Mouse (Mus musculus) adrenal gland, adult 2 months (tissue): ENCODE measurements around the gene Otx2. TPM values are rescaled to one million over a fixed set of nuclear protein-coding genes. Genes with fewer than 3 reads are reported as not detected.
A peak's percentile ranks its signal among the peaks of the same experiment; 100 is the strongest.

ENCODE experiments used
- DNase-seq: peaks from one replicate; pipeline ENCODE4 v3.0.0; 2021
- polyA plus RNA-seq: library from polyadenylated mRNA; depleted of rRNA; stranded (reverse); fragments of >200 nt; gene quantifications from 2 replicates; pipeline ENCODE4 v1.2.3, GENCODE M21; 2012
- total RNA-seq, 2 experiments: library from RNA; stranded (reverse); gene quantifications; 2 replicates each; pipeline ENCODE4 v1.2.3; 2021

Gene Otx2
- total and polyA plus RNA-seq, 3 experiments: not detected

DNA sequence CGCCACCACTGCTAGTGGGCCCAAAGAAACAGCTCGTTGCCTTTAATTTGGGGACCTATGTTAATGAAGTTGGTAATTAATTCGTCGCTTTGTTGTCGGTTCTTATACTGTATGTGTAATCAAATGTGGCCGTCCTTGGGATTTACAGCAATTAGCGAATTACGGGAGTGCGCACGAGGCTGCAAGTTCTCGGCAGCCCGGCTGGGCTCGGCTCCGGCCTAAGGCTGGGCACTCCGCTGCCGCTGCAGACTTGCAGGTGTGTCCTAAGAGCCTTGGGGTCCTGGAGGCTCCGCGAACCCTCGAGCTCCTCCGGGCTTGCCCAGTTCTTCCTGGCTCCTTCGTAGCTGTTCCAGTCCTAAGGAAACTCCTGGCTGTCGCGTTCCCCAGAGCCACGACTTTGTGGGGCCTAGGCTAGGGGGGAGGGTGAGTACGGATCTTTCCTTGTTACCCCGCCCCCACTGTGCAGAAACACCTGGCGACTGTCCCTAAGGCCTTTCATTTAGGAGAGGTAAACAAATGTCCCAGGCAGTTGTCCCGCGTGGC, 4.8 kb downstream of the Otx2 start:
- DNase-seq: no peak

DNA sequence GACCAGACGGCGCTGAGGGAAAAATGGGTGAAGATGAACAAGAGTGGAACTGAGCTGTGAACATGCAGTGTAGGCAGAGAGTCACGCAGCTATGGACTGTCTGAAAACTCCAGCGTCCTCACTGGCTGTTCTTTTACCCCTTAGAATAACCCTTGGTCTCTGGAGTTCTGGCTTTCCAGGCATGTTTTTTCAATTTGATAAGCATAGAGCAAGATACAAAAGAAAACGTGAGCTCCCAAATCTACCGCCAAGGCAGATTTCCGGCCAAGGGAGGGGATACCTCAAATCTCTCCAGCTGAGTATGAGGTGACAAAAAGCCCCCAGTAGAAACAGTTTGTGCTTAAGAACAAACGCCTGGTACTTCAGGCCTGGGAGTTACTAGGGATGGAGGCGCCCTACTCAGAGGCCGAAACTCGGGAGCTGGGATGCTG, 5.6 kb downstream of the Otx2 start:
- DNase-seq: no peak

DNA sequence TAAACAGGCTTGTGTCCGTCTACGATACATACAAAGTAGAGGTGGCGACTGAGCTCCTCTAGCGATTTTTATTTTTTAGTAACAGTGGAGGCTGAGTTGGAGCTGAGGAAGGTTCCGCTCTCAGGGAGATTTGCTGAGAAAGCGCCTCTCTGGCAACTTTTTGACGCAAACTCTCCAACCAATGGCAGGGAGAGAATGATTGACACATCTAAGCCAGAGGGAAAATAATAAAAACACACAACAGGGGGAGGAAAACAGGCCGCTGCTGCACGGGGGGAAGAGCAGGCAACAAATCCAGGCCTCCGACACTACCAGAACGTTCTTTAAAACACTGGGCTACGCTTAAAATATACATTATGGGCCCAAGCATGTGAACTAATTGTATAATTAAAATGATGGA, 6.2 kb downstream of the Otx2 start:
- no peak for DNase-seq

DNA sequence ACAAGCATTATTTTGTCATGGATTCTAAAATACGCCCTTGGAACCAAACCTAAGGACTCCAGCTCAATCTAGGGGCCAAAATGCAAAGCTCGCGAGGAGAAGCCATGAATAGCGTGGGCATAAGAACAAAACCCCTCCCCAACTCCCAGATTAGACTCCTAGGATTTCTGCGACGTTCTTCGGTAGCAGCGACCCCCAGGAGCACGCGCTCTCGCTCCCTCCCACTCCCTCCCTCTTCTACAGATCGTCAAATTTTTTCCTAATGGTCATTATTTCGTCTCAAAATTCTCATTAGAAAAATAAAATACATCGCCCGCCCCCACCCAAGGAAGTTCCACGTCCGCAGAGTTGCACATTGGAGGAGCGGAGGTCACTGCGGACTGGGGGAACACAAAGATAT, 6.8 kb downstream of the Otx2 start:
- no peak for DNase-seq

DNA sequence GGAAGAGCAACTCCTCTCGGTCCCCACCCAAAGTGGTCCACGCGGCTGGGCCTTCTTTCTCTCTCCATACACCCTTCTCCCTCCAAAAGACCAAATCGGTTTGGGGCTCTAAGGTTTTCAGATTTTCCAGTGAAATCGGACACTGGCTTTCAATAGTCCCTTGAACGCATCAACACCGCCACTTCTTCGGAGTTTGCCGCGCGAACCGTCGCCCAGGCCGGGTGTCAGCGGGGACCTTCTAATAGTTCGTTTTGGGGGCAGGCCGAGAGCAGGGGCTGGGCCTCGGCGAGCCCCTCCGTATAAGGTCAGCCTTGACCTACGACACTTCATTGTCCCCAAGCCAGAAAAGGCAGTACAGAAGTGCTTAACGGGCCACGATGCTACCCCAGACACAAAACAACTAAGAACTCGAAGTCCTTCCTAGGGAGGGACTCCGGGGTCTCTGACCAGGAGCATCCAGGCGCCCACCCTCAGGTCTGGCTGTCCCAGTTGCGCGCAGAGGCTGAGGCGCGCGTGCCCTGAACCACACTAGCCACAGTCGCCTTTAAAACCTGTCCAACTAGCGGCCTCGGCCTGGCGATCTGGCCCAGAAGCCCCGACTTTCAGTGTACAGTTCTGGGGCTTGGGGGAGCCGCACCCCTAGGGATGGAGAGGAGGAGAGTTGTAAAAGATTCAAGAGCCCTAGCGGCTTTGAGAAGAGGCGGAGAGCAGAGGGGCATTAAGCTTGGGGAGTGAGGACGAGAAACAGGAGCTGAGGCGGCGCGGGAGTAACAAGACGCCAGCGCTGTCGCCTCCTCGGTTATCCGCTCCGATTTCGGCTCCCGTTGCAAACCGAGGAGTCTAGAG, 7.6 kb downstream of the Otx2 start:
- no peak for DNase-seq

DNA sequence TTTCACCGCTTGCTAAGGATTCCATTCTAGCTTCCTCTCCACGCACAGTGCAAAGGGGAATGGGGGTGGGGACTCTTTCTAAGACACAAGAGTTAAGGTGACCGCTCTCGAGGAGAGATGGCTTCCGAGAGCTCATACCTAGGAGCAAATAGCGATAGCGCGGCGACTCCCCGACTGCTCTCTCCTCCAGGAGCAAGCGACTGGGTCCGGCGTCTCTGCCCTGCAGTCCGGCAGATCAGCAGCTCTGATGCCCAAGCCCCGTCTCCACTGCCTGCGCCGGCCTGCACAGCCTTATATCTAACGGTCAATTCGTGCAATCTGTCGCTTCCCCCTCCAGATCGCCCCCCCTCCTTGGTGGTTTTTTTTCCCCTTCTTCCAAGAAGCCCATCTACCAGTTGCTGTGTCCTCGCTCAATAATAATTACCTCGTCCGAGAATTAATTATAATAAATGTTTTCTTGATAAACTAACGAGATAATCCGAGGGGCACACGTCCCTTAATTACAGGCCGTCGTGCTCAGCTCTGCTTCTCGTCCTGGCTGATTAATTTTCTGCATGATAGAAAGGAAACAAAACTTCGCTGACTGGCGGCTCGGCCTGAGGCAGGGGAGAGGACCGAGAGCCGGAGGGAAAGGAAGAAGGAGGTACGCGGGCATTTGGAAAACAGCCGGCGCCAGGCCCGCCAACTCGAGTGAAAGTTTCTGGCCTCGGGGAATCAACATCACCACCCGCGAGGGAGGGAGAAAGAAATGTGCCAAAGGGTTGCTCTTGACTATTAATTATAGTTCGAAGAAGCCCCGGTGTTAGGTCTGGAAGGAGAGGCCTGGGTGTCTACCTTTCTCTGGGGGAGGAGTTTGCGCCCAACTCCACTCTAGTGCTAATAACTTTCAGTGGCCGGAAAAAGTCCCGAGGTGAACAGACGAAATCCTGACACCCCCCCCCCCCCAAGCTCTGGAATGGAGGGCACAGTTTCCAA, 8.5 kb downstream of the Otx2 start:
- peak; percentile 36 for DNase-seq

DNA sequence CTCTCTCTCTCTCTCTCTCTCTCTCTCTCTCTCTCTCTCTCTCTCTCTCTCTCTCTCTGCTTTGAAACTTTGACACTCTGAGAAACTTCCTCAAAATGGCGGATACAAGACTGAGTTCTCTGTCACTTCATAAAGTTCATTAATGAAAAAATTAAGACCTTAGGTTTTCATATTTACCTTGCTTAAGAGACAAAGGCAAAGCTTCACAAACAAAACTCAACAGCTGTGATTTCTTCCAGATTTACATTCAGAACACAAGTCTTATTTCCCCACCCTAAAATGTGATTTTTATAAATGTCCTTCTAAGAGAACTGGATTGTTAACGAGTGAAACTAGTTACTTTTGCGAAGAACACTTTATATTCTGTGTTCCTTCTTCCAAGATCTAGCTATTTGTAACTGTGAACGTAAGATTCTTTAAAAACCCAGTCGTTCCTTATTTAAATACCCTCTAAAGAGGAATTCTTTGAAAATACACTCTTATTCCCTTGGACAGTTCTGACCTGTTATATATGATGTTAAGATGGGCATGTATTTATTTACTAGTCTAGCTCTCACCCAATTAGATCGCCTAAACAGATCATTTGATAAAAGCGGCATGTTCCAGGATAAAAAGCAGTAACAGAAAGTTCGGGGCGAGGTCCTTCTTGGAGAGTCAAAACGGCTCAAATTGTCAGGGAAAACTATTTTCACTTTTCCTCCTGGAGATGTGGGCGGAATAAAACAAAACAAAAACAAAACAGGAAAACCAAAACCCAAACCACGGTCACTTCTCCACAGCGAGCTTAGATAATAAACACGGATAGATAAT, 9.4 kb downstream of the Otx2 start:
- no peak for DNase-seq

DNA sequence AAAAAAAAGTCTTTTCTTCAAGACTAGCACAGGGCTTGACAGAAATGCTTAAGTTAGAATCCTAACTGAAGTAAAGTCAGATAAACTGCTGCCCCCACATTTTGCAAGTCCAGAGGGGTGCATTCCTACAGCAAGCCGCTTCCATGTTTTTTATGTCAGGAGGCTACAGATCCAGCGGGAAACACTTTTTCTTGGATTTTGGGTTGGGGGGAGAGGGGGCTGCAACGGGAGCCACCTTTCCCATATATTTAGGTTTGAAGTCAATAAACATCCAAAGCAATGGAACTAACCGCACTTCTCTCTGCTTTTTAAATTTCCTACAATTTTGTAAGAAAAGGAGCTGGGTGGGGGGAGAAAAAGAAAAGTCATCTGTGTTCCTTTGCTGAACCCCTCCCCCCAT, 10.1 kb downstream of the Otx2 start:
- no peak for DNase-seq

DNA sequence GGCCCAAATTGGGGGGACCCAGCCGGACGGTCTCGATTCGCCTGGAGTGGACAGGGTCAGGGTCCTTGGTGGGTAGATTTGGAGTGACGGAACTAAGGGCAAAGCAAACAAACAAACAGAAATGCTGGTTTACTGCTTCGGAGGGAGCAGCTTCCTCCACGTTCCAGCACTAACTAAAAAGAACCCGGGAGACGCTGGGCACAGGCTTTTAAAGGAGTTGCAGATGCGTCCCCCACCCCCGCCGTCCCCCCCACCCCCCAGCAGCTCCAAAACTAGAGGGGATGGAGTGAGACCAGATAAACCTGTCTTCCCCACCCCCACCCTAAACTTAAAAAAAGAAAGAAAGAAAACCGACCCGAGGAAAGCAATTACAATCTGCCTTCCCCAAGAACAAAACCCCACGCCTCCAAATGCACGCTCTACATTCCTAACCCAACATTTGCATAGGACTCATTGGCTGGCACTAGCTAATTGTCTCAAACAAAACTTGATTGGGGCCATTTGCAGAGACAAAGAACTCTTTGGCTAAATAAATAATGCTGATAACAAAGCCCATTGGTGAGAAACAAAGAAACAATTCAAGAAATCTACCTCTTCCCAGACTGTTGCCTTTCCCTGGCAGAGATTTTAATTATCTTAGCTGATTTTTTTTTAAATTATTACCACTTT, 10.9 kb downstream of the Otx2 start:
- no peak for DNase-seq

DNA sequence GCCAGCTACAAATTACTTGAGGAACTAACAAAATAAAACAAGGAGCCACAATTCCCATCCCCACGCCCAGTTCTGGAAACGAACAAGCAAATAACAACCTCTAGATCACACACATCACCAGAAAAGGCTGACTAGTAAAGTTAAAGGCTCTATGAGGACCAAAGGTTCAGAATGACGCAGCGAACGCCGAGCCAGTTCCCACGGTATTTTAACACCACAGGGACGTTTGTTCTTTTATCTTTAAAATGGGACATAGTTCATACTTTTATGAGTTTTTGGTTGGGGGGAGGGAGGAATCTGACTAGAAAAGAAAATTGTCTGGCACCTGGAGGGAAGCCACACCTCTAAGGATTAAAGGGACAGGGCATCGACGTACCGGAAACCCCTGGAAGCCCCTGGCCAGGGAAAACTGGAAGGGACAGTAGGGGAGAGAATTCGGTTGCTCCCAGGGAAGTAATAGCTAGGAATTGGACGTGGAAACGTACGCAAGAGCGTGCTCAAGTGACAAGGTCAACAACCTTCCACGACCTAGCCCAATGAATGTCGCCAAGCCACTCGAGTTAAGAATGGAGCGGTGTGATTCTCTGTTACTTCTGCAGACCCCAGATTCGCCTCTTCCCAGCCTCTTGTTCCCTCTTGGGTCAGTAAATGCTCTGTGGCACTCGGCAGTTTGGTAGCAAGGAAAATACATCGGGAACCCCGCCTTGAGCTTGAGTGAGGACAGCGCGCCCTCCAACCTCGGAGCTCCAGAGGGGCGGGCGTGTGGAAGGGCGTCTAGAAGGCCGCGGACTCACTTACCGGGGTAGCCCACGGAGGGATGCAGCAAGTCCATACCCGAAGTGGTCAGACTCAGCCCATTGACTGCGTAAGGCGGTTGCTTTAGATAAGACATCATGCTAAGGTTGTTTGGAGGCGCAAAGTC, 11.7 kb downstream of the Otx2 start:
- DNase-seq: no peak

DNA sequence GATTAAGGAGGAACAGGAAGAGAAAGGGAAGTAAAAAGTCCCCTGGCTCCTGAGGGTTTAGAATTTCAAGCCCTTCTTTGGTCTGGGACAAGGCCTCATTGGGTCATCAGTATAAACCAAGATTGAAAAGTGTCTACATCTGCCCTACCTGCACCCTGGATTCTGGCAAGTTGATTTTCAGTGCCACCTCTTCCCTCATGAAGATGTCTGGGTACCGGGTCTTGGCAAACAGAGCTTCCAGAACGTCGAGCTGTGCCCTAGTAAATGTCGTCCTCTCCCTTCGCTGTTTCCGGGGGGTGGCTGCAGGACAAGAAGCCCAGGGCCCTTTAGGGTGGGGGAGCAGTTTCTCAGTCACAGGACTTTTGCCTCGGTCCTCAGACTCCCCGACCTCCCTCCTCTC, 12.5 kb downstream of the Otx2 start:
- DNase-seq: no peak

DNA sequence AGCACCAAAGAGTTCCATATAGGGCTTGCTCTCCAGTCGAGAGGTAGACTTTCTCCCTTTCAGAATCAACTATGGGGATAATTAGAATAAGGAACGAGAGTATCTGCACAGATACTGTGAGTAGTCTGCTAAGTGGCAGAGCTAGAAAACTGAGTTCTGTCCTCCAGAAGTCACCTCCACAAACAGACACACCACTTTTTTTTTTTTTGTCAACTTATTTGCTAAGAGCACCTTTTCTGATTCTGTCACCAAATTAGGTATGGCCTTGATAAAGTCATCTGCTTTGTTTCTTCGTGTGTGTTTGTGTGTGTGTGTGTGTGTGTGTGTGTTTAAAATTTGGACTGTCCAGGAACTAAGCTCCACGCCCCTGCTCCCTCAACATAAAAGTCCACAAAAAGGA, 13.0 kb downstream of the Otx2 start:
- no peak for DNase-seq

DNA sequence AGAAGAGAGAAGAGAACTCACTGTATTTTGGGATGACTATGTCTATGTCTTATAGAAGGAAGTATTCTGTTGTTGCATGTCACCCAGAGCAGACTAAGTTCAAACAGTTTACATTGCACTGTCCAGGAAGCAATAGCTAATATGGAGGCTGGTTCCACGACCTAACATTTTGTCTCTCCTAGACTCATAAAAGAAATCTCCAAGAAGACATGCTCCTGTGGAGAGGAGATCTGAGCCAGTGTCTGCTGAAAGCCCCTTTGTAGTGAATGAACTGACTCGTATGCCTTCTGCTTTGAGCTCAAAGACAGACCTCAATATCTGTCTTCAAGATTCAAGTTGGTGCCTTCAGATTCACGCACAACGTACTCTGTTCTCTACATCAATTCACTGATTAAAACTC, 14.0 kb downstream of the Otx2 start:
- DNase-seq: no peak

DNA sequence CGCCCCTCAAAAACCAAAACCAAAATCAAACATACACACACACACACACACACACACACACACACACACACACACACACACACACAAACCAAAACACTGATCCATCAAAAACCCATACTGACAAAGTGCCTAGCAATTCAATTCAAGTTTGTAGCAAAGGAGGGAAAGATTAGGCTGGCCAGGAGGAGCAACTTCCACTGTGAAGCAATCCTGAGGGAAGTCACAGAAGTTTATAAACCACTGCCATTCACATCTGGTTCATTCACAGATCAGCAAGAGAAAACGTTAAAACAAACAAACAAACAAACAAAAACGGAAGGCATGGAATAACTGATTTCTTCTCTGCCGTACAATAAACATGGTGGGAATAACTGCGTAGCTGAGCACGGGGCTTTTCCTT, 16.4 kb downstream of the Otx2 start:
- no peak for DNase-seq

DNA sequence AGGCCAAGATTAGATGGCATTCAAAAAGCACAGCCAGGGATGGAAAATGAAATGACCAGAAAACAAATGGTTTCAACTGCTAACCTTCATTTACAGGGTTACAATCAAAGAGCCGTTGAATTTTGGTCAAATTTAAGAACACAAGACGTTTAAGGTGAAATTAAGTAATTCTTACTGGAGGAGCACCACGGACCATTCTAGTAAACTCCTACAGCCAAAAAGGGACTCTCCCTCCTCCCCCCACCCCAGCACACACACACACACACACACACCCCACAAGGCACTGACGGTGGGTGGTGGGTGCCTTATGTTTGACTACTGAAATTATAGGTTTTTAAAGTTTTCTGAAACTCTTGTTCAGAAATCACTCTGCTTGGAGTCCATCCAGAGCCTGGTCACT, 16.9 kb downstream of the Otx2 start:
- no peak for DNase-seq

DNA sequence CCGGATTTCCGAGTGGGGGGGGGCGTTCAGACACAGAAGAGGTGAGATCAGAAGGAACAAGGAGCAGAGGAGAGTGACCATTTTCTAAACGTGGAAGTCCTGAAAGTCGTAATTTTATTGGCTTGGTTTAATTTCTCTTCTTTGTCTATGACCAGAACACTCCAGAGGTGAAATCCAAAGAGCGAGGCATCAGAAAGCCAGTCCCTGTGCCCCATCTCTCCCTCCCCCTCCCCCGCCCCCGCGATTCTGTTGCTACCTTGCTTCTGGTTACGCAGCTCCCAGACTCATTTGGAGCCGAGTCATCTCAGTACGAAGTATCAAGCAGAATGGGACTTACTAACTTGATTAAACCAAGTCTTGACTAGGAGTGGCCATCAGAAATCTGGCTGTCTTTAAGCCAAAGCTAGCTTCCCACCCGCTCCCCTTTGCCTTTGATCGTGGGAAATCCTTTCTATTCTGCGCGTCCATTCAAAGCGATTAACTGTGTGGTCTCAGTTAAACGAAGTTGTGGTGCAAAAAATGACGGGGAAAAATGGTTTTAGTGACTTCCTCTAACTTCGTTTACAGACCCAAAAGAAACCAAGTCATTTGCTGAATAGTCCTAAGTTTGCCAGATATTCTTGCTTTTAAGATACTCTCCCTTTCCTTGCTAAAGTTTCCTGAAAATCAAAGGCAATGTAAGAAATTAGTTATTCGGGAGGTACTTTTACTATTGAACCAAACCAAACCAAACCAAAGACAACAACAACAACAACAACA, 17.6 kb downstream of the Otx2 start:
- no peak for DNase-seq

DNA sequence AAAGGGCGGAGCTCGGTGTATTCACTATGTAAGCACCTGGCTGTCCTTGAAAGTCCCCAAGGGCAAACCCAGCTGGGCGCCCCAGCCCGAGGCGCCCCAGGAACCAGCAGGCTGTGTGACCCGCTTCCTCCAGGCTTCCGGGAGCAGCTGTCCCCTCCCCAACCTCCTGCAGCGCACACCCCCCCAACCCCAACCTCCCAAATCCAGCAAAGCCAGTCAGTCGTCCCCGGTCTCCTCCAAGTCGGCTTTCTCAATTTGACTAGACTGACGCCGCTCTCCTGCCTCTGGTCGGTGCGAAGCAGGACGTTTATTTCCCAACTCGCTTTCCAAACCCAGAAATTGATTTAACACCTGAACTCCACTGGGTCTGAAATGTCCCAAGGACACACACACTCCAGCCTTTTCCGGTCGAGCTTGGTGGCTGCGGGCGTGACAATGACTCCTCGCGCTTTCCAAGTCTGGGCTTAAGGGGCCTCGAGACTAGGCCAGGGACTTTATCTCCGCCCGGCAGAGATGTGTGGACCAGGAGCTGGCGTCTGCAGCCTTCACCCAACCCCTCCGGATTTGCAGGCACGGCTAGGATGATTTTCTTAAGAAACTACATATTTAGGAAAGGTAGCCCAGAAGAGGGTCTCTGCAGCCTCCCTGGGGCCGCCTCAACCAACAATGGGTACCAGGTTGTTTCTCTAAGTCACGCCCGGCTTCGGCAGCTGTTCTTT, 18.4 kb downstream of the Otx2 start:
- DNase-seq: no peak

DNA sequence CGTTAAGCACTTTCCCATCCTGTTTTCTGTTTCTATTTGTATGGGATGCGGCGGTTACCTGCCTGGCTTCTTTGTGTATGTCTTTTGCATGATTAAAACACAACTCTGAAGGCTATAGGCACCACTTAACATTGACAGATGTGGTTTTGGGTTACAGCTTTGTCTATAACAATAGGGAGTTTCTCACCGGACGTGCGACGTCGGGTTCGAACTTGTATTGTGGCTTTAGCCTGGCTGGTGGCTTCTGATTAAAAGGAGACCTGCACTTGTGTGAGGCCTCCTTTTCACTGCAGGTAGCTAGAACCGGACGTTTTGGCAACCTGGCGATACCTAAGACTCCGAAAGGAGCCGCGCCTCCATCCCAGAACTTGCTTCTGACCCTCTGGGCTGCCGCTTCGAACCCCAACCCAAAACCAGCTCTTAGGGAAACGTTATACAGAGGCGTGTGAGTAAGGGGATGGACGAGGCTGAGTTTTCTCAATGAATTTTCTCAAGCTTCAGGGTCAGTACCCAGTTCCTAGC, 19.0 kb downstream of the Otx2 start:
- DNase-seq: no peak
